Mouse (Mus musculus) ES-Bruce4 (cell line): Measurements from ENCODE around the gene Pou6f1.

ENCODE experiments used
- CTCF ChIP-seq: IDR thresholded peaks from one replicate; pipeline ENCODE4 v1.8.1; 2011; ENCODE audit warnings: low read depth, low read length
- EP300 ChIP-seq: IDR thresholded peaks from 2 replicates; pipeline ENCODE4 v1.6.1; 2011; ENCODE audit warnings: low read depth, low read length; ENCODE audit not compliant: insufficient read depth

DNA sequence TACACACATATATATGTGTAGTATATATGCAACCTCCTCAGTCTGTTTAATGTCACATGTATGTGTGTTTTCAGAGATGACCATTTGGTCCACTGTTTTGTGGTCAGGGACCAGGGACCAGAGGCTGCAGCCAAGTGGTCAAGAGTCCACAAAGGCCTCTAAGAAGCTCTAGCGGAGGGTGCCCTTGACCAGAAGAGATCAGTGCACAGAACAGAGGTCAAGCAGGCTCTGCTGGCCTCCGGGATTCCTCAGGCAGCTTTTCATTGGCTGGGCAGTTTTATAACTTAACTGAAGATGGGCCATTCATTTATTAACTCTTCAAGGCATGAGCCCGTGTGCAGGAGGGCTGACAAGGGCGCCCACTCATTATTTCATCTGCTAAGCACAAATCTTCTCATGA is 12.6 kb downstream of the Pou6f1 start:
- TF ChIP-seq EP300 (no peak), CTCF (no peak)
